ENCODE assay signal across 12 mouse cellular contexts in genomic region chr5:43217468-43217867, GRCm38 (mm10). TPM values are rescaled to one million over a fixed set of nuclear protein-coding genes. Genes with fewer than 3 reads are reported as not detected.
DNase-seq lines count a peak whose midpoint lies in the region; ATAC-seq and TF ChIP-seq lines count a peak whose summit lies in the region.
"Had no signal": no experiment of that assay in that cellular context is flagged by ENCODE, and none has a peak within 500 bp of the region (broad histone marks: within the 10 kb centered on the region; RNA-seq: fewer than 3 reads in every experiment).

No protein-coding gene starts in this region.

- no peak overlapping the region for H3K4me2 ChIP-seq in liver, postnatal 0 days (ENCODE audit: low read depth, low read length)
- no peak overlapping the region for H3K4me2 ChIP-seq in hindbrain, embryonic 12.5 days (replicated peaks)
- H3K4me2 ChIP-seq: midbrain, embryonic 13.5 days had no signal

- H3K4me1 ChIP-seq in ES-Bruce4 (ENCODE audit: control insufficient read depth, insufficient read depth, low read length): no peaks in the 10 kb centered on the region
- H3K4me1 ChIP-seq in liver, postnatal 0 days (ENCODE audit: insufficient read depth): peaks cover 18% of the 10 kb centered on the region
- H3K4me1 ChIP-seq in hindbrain, embryonic 12.5 days: no peaks in the 10 kb centered on the region
- H3K4me1 ChIP-seq: limb, embryonic 10.5 days; midbrain, embryonic 13.5 days had no signal

- 50% methylated on average over 4 of the region's 4 CpGs for WGBS in liver, postnatal 0 days (ENCODE audit: insufficient replicate concordance)
- WGBS in hindbrain, embryonic 12.5 days: 50% methylated on average over 4 of the region's 4 CpGs

- H3K9me3 ChIP-seq in ES-Bruce4 (replicated peaks; ENCODE audit: control insufficient read depth, insufficient read depth, low read length, poor library complexity, severe bottlenecking): no peaks in the 10 kb centered on the region
- H3K9me3 ChIP-seq in liver, postnatal 0 days (ENCODE audit: low read length): no peaks in the 10 kb centered on the region
- no peaks in the 10 kb centered on the region for H3K9me3 ChIP-seq in hindbrain, embryonic 12.5 days (replicated peaks)
- H3K9me3 ChIP-seq: limb, embryonic 10.5 days; midbrain, embryonic 13.5 days had no signal

- peak overlapping the region; percentile 72 for H3K27ac ChIP-seq in ES-Bruce4 (ENCODE audit: insufficient read depth, low read length)
- H3K27ac ChIP-seq in liver, postnatal 0 days (ENCODE audit: low read depth): peak overlapping the region; percentile 94
- no peak overlapping the region for H3K27ac ChIP-seq in hindbrain, embryonic 12.5 days
- H3K27ac ChIP-seq: limb, embryonic 10.5 days had no signal

- no peak for TF ChIP-seq POLR2A in ES-Bruce4 (IDR thresholded peaks at IDR 0.05; ENCODE audit: insufficient read depth, low read length)

- no peak overlapping the region for H3K9ac ChIP-seq in ES-Bruce4 (ENCODE audit: low read depth, poor library complexity, severe bottlenecking)
- H3K9ac ChIP-seq in liver, postnatal 0 days (replicated peaks): no peak overlapping the region
- H3K9ac ChIP-seq in hindbrain, embryonic 12.5 days: no peak overlapping the region
- H3K9ac ChIP-seq: midbrain, embryonic 13.5 days had no signal

- TF ChIP-seq CTCF in ES-Bruce4 (IDR thresholded peaks at IDR 0.05; ENCODE audit: low read depth, low read length): no peak
- TF ChIP-seq CTCF in liver, postnatal 0 days (IDR thresholded peaks at IDR 0.05; ENCODE audit: low read depth): no peak

- no peak overlapping the region for H3K4me3 ChIP-seq in ES-Bruce4 (ENCODE audit: low read depth, low read length)
- no peak overlapping the region for H3K4me3 ChIP-seq in liver, postnatal 0 days (ENCODE audit: low read depth, low read length)
- H3K4me3 ChIP-seq in hindbrain, embryonic 12.5 days: no peak overlapping the region
- H3K4me3 ChIP-seq: limb, embryonic 10.5 days; midbrain, embryonic 13.5 days had no signal

- peak; percentile 93 for ATAC-seq in liver, postnatal 0 days
- no peak for ATAC-seq in hindbrain, embryonic 12.5 days (ENCODE audit: low FRiP score)
- ATAC-seq: lung, postnatal 0 days; midbrain, embryonic 13.5 days had no signal

- no peaks in the 10 kb centered on the region for H3K36me3 ChIP-seq in ES-Bruce4 (ENCODE audit: control insufficient read depth, insufficient read depth, low read length, poor library complexity, severe bottlenecking)
- no peaks in the 10 kb centered on the region for H3K36me3 ChIP-seq in liver, postnatal 0 days (replicated peaks; ENCODE audit: insufficient read depth, low read length)
- H3K36me3 ChIP-seq in hindbrain, embryonic 12.5 days: no peaks in the 10 kb centered on the region
- H3K36me3 ChIP-seq: limb, embryonic 10.5 days; midbrain, embryonic 13.5 days had no signal

- DNase-seq in ZHBTc4 (ENCODE audit: low read depth, low spot score): peak; percentile 69
- DNase-seq in kidney, postnatal 14 days: peak; percentile 24
- peak; percentile 70 for DNase-seq in liver, postnatal 0 days
- no peak for DNase-seq in retina, embryonic 14.5 days (ENCODE audit: low spot score)
- no peak for DNase-seq in cerebellum, postnatal 25 days
- DNase-seq: adrenal gland, postnatal 14 days; embryo, embryonic 11 days had no signal

- H3K27me3 ChIP-seq in ES-Bruce4 (ENCODE audit: control insufficient read depth, insufficient read depth, low read length, poor library complexity, severe bottlenecking): no peaks in the 10 kb centered on the region
- no peaks in the 10 kb centered on the region for H3K27me3 ChIP-seq in liver, postnatal 0 days (ENCODE audit: insufficient read depth, low read length)
- H3K27me3 ChIP-seq in hindbrain, embryonic 12.5 days: no peaks in the 10 kb centered on the region
- H3K27me3 ChIP-seq: midbrain, embryonic 13.5 days had no signal

- peak; percentile 69; the same call in 1 of the 2 replicates for TF ChIP-seq EP300 in ES-Bruce4 (IDR thresholded peaks at IDR 0.05; ENCODE audit: insufficient read depth, low read depth, low read length)
- TF ChIP-seq EP300 in liver, postnatal 0 days (IDR thresholded peaks at IDR 0.05; ENCODE audit: low read depth): peak; percentile 78

RNA-seq across cellular contexts. Expression of gene Cpeb2, which starts 15.5 kb away (rescaled TPM):
- 8.3 and 10.1 TPM in 2 replicates for polyA plus RNA-seq in ES-Bruce4 (2011; ENCODE audit: insufficient read depth, insufficient read length, low read depth, missing spikeins)
- polyA plus RNA-seq in liver, postnatal 0 days (2015; fragmentation: Nextera tagmentation; extraction: Ambion mirVana): 2.5 and 3.2 TPM in 2 replicates
- 10.6 and 12.2 TPM in 2 replicates for polyA plus RNA-seq in hindbrain, embryonic 12.5 days (2016; fragmentation: Nextera tagmentation; extraction: Ambion mirVana)

Comparison
In these comparisons a context has a peak if more than half of its experiments do, and no peak if none do; other contexts are left out.
1. DNase-seq: peak in ZHBTc4 (single experiment), kidney, postnatal 14 days (single experiment) and liver, postnatal 0 days (single experiment); none in retina, embryonic 14.5 days (single experiment) and cerebellum, postnatal 25 days (0 of 2).